Mouse (Mus musculus) limb, embryonic 15.5 days (tissue): Measurements from ENCODE around the gene Ptgs2. TPM values are rescaled to one million over a fixed set of nuclear protein-coding genes. Genes with fewer than 3 reads are reported as not detected.

ENCODE experiments used
- microRNA-seq: library from miRNA; unstranded; fragments of <30 nt; microRNA quantifications from one replicate; pipeline ENCODE4, GENCODE M21; 2016
- polyA plus RNA-seq: library from polyadenylated mRNA; unstranded; fragments of >200 nt; fragmentation: Nextera tagmentation; extraction: Ambion mirVana; gene quantifications from 2 replicates; pipeline ENCODE4 v1.2.1, GENCODE M21; 2015

The Ptgs2 gene
- polyA plus RNA-seq, 1 experiment from 2014 or later, result 0.31 TPM

Small RNA genes lying within 50 kb of the gene (microRNA-seq; reads per million reads assigned to microRNA genes)
- gene Gm44329, result not detected

Other genes starting within 250 kb of the Ptgs2 start
- gene Pla2g4a, start 138.7 kb upstream of the Ptgs2 start, polyA plus RNA-seq, result 17.4 and 19.5 TPM in 2 replicates
- gene Pdc, start 219.4 kb downstream of the Ptgs2 start, polyA plus RNA-seq, result not detected in 2 replicates